Mouse (Mus musculus) C2C12 (cell line): ENCODE results near the gene Ldlrap1. TPM values are rescaled to one million over a fixed set of nuclear protein-coding genes. Genes with fewer than 3 reads are reported as not detected.
A peak's percentile ranks its signal among the peaks of the same experiment; 100 is the strongest.

Experiments used
- H3K27me3 ChIP-seq: one replicate; pipeline ENCODE4 v1.6.1; 2011; ENCODE audit not compliant: control insufficient read depth, insufficient read depth, insufficient read length
- H3K36me3 ChIP-seq: one replicate; pipeline ENCODE4 v1.6.1; 2011; ENCODE audit not compliant: control insufficient read depth, insufficient read depth
- H3K4me3 ChIP-seq: one replicate; pipeline ENCODE4 v1.5.1; 2011; ENCODE audit warnings: mild to moderate bottlenecking, control low read depth; ENCODE audit not compliant: poor library complexity, insufficient read depth, severe bottlenecking
- H3K79me2 ChIP-seq: one replicate; pipeline ENCODE4 v1.6.1; 2011; ENCODE audit not compliant: control insufficient read depth, insufficient read depth
- H3K79me3 ChIP-seq: one replicate; pipeline ENCODE4 v1.6.1; 2011; ENCODE audit warnings: low read depth, control low read depth
- H3ac ChIP-seq: one replicate; pipeline ENCODE3; 2011; ENCODE audit warnings: low read depth; ENCODE audit not compliant: control insufficient read depth, insufficient read length
- CEBPB ChIP-seq: IDR thresholded peaks from one replicate; pipeline ENCODE4 v1.6.1; 2011; ENCODE audit warnings: low read depth, mild to moderate bottlenecking, control low read depth, moderate library complexity
- CTCF ChIP-seq: IDR thresholded peaks from one replicate; pipeline ENCODE4 v1.5.1; 2011; ENCODE audit not compliant: control insufficient read depth, insufficient read depth, insufficient read length
- FOSL1 ChIP-seq: IDR thresholded peaks from one replicate; pipeline ENCODE4 v1.8.0; 2011; ENCODE audit warnings: mild to moderate bottlenecking, low read length; ENCODE audit not compliant: poor library complexity, insufficient read depth, severe bottlenecking
- MAX ChIP-seq: IDR thresholded peaks from one replicate; pipeline ENCODE4 v1.6.1; 2011; ENCODE audit warnings: mild to moderate bottlenecking, control low read depth
- MYOD1 ChIP-seq: IDR thresholded peaks from one replicate; pipeline ENCODE4 v1.6.1; 2011; ENCODE audit warnings: low read depth; ENCODE audit not compliant: control insufficient read depth, insufficient read length
- MYOG ChIP-seq: IDR thresholded peaks from one replicate; pipeline ENCODE4 v1.6.1; 2011; ENCODE audit not compliant: control insufficient read depth, insufficient read length; ENCODE audit errors: extremely low read depth
- USF1 ChIP-seq: IDR thresholded peaks from one replicate; pipeline ENCODE4 v1.6.1; 2011; ENCODE audit warnings: low read depth, mild to moderate bottlenecking, control low read depth, moderate library complexity
- polyA plus RNA-seq: library from polyadenylated mRNA; unstranded; fragments of >200 nt; fragmentation: generic; extraction: Trizol; gene quantifications from one replicate; pipeline ENCODE4 v1.2.1, GENCODE M21; 2012; ENCODE audit warnings: missing spikeins

Ldlrap1 gene
- polyA plus RNA-seq, 1 experiment, result 30.8 TPM

- H3ac ChIP-seq, result no peak overlapping the region
- H3K79me2 ChIP-seq, result no peaks in the 10 kb centered on the region
- no peak overlapping the region for H3K4me3 ChIP-seq
- no peaks in the 10 kb centered on the region for H3K36me3 ChIP-seq
- H3K27me3 ChIP-seq, result no peaks in the 10 kb centered on the region
- TF ChIP-seq CTCF, result no peak
- no peak for TF ChIP-seq USF1
- TF ChIP-seq FOSL1, result no peak
- no peak for TF ChIP-seq MYOD1
- TF ChIP-seq CEBPB, result no peak
- no peak for TF ChIP-seq MAX
- no peak for TF ChIP-seq MYOG
- H3K79me3 ChIP-seq, result no peaks in the 10 kb centered on the region
These were observed 44.6 kb downstream of the Ldlrap1 start for GRCm38 (mm10) chr4:134723251-134723650.

- Histone ChIP-seq H3K36me3 (no peaks in the 10 kb centered on the region), H3ac (no peak overlapping the region), H3K79me2 (no peaks in the 10 kb centered on the region), H3K27me3 (no peaks in the 10 kb centered on the region), H3K4me3 (no peak overlapping the region), H3K79me3 (no peaks in the 10 kb centered on the region)
- no peak for TF ChIP-seq MAX
- TF ChIP-seq MYOD1, result peak; percentile 62
- no peak for TF ChIP-seq MYOG
- TF ChIP-seq USF1, result no peak
- no peak for TF ChIP-seq FOSL1
These were observed 46.7 kb downstream of the Ldlrap1 start for GRCm38 (mm10) chr4:134721076-134721475.

GRCm38 (mm10) chr4:134720371-134720770, 47.5 kb downstream of the Ldlrap1 start:
- Histone ChIP-seq H3K36me3 (no peaks in the 10 kb centered on the region), H3ac (no peak overlapping the region), H3K4me3 (no peak overlapping the region), H3K79me2 (no peaks in the 10 kb centered on the region), H3K79me3 (no peaks in the 10 kb centered on the region), H3K27me3 (no peaks in the 10 kb centered on the region)
- TF ChIP-seq CTCF, result no peak
- no peak for TF ChIP-seq FOSL1
- TF ChIP-seq USF1, result no peak
- TF ChIP-seq MAX, result no peak
- TF ChIP-seq MYOG, result no peak

- no peak for TF ChIP-seq MYOD1
- no peak for TF ChIP-seq MYOG
- no peak overlapping the region for H3ac ChIP-seq
These were observed 48.3 kb downstream of the Ldlrap1 start for GRCm38 (mm10) chr4:134719489-134719888.

GRCm38 (mm10) chr4:134713937-134714336, 53.9 kb downstream of the Ldlrap1 start:
- TF ChIP-seq MYOG (no peak), CTCF (peak; percentile 53), FOSL1 (no peak), USF1 (peak; percentile 78)
- no peak overlapping the region for H3K4me3 ChIP-seq
- H3ac ChIP-seq, result peak overlapping the region; percentile 24
- no peaks in the 10 kb centered on the region for H3K79me2 ChIP-seq
- H3K79me3 ChIP-seq, result no peaks in the 10 kb centered on the region
- no peaks in the 10 kb centered on the region for H3K27me3 ChIP-seq
- H3K36me3 ChIP-seq, result no peaks in the 10 kb centered on the region

More at GRCm38 (mm10) chr4:134719489-134719888, 48.3 kb downstream of the Ldlrap1 start:
- H3K36me3 ChIP-seq, result no peaks in the 10 kb centered on the region
- no peaks in the 10 kb centered on the region for H3K27me3 ChIP-seq
- no peaks in the 10 kb centered on the region for H3K79me3 ChIP-seq
- H3K4me3 ChIP-seq, result no peak overlapping the region
- H3K79me2 ChIP-seq, result no peaks in the 10 kb centered on the region

- no peaks in the 10 kb centered on the region for H3K27me3 ChIP-seq
- no peak overlapping the region for H3K4me3 ChIP-seq
- H3K79me2 ChIP-seq, result no peaks in the 10 kb centered on the region
- no peaks in the 10 kb centered on the region for H3K36me3 ChIP-seq
- H3ac ChIP-seq, result no peak overlapping the region
- no peak for TF ChIP-seq MYOG
- no peak for TF ChIP-seq MAX
- no peak for TF ChIP-seq MYOD1
- TF ChIP-seq CTCF, result no peak
- no peak for TF ChIP-seq CEBPB
- no peak for TF ChIP-seq FOSL1
- no peak for TF ChIP-seq USF1
- H3K79me3 ChIP-seq, result no peaks in the 10 kb centered on the region
These were observed 62.5 kb downstream of the Ldlrap1 start for GRCm38 (mm10) chr4:134705311-134705710.

- peak overlapping the region; percentile 72 for H3ac ChIP-seq
- H3K36me3 ChIP-seq, result no peaks in the 10 kb centered on the region
- H3K27me3 ChIP-seq, result no peaks in the 10 kb centered on the region
- peak overlapping the region; percentile 37 for H3K4me3 ChIP-seq
- no peaks in the 10 kb centered on the region for H3K79me2 ChIP-seq
- no peak for TF ChIP-seq FOSL1
- no peak for TF ChIP-seq MAX
- no peak for TF ChIP-seq CEBPB
- no peak for TF ChIP-seq MYOD1
- TF ChIP-seq USF1, result no peak
- TF ChIP-seq CTCF, result no peak
- no peak for TF ChIP-seq MYOG
- no peaks in the 10 kb centered on the region for H3K79me3 ChIP-seq
These were observed 63.2 kb downstream of the Ldlrap1 start for GRCm38 (mm10) chr4:134704590-134704989.
